Comparison of ENCODE assay signal across 8 mouse cellular contexts in the genomic region with DNA sequence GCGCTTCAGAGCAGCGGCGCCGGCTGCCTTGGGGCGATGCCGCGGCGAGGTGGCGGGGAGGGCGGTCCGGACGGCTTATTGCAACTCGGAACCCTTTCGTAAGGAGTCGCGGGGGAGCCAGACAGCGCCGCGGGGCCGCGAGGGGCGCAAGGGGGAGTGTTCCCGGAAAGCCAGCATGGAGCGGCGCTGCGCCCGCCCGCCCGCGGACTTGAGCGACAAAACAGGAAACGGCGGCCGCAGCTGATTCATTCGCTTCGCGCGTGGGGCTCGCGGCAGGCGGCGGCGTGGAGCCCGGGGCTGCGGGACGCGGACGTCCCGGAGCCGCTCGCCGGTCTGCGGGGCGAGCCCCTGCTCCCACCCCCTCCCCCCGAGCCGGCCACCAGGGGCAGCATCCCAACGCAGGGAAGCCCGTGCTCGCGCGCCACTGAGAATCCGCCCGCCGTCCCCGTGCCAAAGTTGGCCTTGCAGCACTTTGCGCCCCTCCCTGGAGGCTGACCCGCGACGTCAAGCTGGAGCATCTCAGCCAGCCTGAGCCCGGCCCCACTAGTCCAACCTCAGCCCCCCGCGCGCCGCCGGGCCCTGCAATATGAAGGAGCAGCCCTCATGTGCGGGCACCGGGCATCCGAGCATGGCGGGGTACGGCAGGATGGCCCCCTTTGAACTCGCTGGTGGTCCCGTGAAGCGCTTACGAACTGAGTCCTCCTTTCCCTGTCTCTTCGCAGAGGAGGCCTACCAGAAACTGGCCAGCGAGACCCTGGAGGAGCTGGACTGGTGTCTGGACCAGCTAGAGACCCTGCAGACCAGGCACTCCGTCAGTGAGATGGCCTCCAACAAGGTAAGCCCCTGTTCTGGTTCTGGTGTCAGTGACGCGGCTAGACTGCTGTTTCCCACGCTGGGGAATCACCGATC.
DNase-seq lines count a peak whose midpoint lies in the region; ATAC-seq and TF ChIP-seq lines count a peak whose summit lies in the region.

No protein-coding gene starts in this region.

- TF ChIP-seq CTCF in MEL (IDR thresholded peaks at IDR 0.05 in 2 of 3, conservative IDR thresholded peaks at IDR 0.05 in 1 of 3; ENCODE audit: control insufficient read depth in 1 of 3, insufficient read depth in 1 of 3, low read depth in 2 of 3, low read length in 3 of 3, poor library complexity in 1 of 3, severe bottlenecking in 1 of 3): peak in 1 of 3 experiments; percentile 36; a peak in 2 of 6 replicates
- TF ChIP-seq CTCF in lung, postnatal 0 days (IDR thresholded peaks at IDR 0.05): peak; percentile 60

- peak; percentile 53 for DNase-seq in MEL (ENCODE audit: low read depth, low spot score)
- peak; percentile 58 for DNase-seq in cerebellum, adult 11-12 months
- DNase-seq in heart, postnatal 4 days: peak; percentile 90
- DNase-seq in layer of hippocampus, postnatal 14 days (ENCODE audit: low spot score in 2 of 2): peak; percentile 55 to 69
- peak; percentile 82 for DNase-seq in lung, postnatal 0 days (ENCODE audit: low spot score)
- DNase-seq in ovary, adult 18-20 months (ENCODE audit: low spot score): peak; percentile 44
- peak; percentile 85 to 86 for DNase-seq in thymus, postnatal 10 days (ENCODE audit: low spot score in 2 of 2)

- no peak for TF ChIP-seq POLR2A in MEL (IDR thresholded peaks at IDR 0.05; ENCODE audit: control insufficient read depth in 1 of 2, insufficient read depth in 1 of 2, low read depth in 1 of 2, low read length in 2 of 2, poor library complexity in 1 of 2)

- no peak overlapping the region for H3K27ac ChIP-seq in MEL (ENCODE audit: control insufficient read depth, low read depth, low read length)
- peak overlapping the region; percentile 70; the same call in 1 of the 2 replicates for H3K27ac ChIP-seq in forebrain, embryonic 16.5 days (ENCODE audit: low read length)
- peak overlapping the region; percentile 22 for H3K27ac ChIP-seq in lung, postnatal 0 days (ENCODE audit: low read length)

- ATAC-seq in forebrain, embryonic 16.5 days: peak; percentile 80
- ATAC-seq in lung, postnatal 0 days: peak; percentile 82

- peaks cover 0 to 7% of the 10 kb centered on the region in 2 experiments; a peak in 3 of 4 replicates for H3K4me1 ChIP-seq in MEL (ENCODE audit: control insufficient read depth in 1 of 2, insufficient read depth in 2 of 2, low read length in 2 of 2)
- peaks cover 23% of the 10 kb centered on the region for H3K4me1 ChIP-seq in forebrain, embryonic 16.5 days (replicated peaks; ENCODE audit: control insufficient read depth, insufficient read depth, low read length)
- peaks cover 2% of the 10 kb centered on the region; the same call in 1 of the 2 replicates for H3K4me1 ChIP-seq in lung, postnatal 0 days (ENCODE audit: insufficient read depth, low read depth, low read length)

- WGBS in forebrain, embryonic 16.5 days: under 1% methylated on average over 71 of the region's 91 CpGs
- 2% methylated on average over 52 of the region's 91 CpGs for WGBS in lung, postnatal 0 days

- no peaks in the 10 kb centered on the region for H3K9me3 ChIP-seq in MEL (replicated peaks; ENCODE audit: insufficient read depth, low read length)
- H3K9me3 ChIP-seq in forebrain, embryonic 16.5 days (ENCODE audit: control insufficient read depth, low read length): no peaks in the 10 kb centered on the region
- no peaks in the 10 kb centered on the region for H3K9me3 ChIP-seq in lung, postnatal 0 days (ENCODE audit: low read length)

- peak overlapping the region; percentile 38 for H3K9ac ChIP-seq in MEL (ENCODE audit: control insufficient read depth, low read depth, low read length, poor library complexity, severe bottlenecking)
- peak overlapping the region; percentile 81 for H3K9ac ChIP-seq in forebrain, embryonic 16.5 days (replicated peaks; ENCODE audit: low read depth, low read length)
- peak overlapping the region; percentile 42 for H3K9ac ChIP-seq in lung, postnatal 0 days (replicated peaks; ENCODE audit: low read depth)

- H3K36me3 ChIP-seq in MEL (ENCODE audit: control insufficient read depth in 1 of 2, insufficient read depth in 2 of 2, low read length in 2 of 2): peaks cover 0 to 12% of the 10 kb centered on the region in 2 experiments; a peak in 3 of 4 replicates
- H3K36me3 ChIP-seq in forebrain, embryonic 16.5 days (ENCODE audit: control insufficient read depth, insufficient read depth): no peaks in the 10 kb centered on the region
- H3K36me3 ChIP-seq in lung, postnatal 0 days (ENCODE audit: insufficient read depth, low read length): no peaks in the 10 kb centered on the region

- H3K4me2 ChIP-seq in forebrain, embryonic 16.5 days (ENCODE audit: low read length): peak overlapping the region; percentile 91
- H3K4me2 ChIP-seq in lung, postnatal 0 days (replicated peaks; ENCODE audit: low read depth, low read length): peak overlapping the region; percentile 93

- no peaks in the 10 kb centered on the region for H3K27me3 ChIP-seq in MEL (ENCODE audit: control insufficient read depth in 1 of 2, insufficient read depth in 2 of 2, low read length in 2 of 2)
- no peaks in the 10 kb centered on the region for H3K27me3 ChIP-seq in forebrain, embryonic 16.5 days (replicated peaks; ENCODE audit: control insufficient read depth, insufficient read depth, low read length)
- H3K27me3 ChIP-seq in lung, postnatal 0 days (replicated peaks; ENCODE audit: insufficient read depth, low read length): no peaks in the 10 kb centered on the region

- no peak for TF ChIP-seq EP300 in MEL (IDR thresholded peaks at IDR 0.05; ENCODE audit: low read depth in 1 of 2, low read length in 2 of 2)
- TF ChIP-seq EP300 in lung, postnatal 0 days (IDR thresholded peaks at IDR 0.05): no peak

- H3K4me3 ChIP-seq in MEL (ENCODE audit: control insufficient read depth in 1 of 2, insufficient read depth in 1 of 2, low read depth in 2 of 2, low read length in 2 of 2): peak overlapping the region; percentile 44 to 57; a peak in 3 of 4 replicates
- H3K4me3 ChIP-seq in forebrain, embryonic 16.5 days (replicated peaks; ENCODE audit: low read length): peak overlapping the region; percentile 75
- peak overlapping the region; percentile 71 for H3K4me3 ChIP-seq in lung, postnatal 0 days (ENCODE audit: low read depth, low read length)

- no peak for TF ChIP-seq RAD21 in MEL (IDR thresholded peaks at IDR 0.05; ENCODE audit: low read depth, low read length)

- H3K79me2 ChIP-seq in MEL (ENCODE audit: control insufficient read depth, insufficient read depth, low read length, poor library complexity): 0 out of 2 replicates have a peak, but pooled peaks cover 2% of the 10 kb centered on the region

TF ChIP-seq in MEL, 35 proteins besides CTCF, POLR2A, EP300 and RAD21:
- peak; percentile 36; the same call in 1 of the 2 replicates for TF ChIP-seq MXI1 (IDR thresholded peaks at IDR 0.05; ENCODE audit: low read depth, low read length)
- TF ChIP-seq NELFE (IDR thresholded peaks at IDR 0.05; ENCODE audit: low read depth, low read length): no peak
- no peak for TF ChIP-seq MAZ (IDR thresholded peaks at IDR 0.05; ENCODE audit: low read depth, low read length)
- no peak for TF ChIP-seq KAT2A (conservative IDR thresholded peaks at IDR 0.05; ENCODE audit: low read depth, low read length)
- no peak for TF ChIP-seq USF1 (IDR thresholded peaks at IDR 0.05; ENCODE audit: low read depth, low read length)
